Mouse (Mus musculus) cerebellum, adult 2 months (tissue): ENCODE results near the gene Ect2l.

Source experiments
- CTCF ChIP-seq: fragments of 200-500 bp; IDR thresholded peaks from 2 replicates; pipeline ENCODE4 v1.5.1; 2011; ENCODE audit warnings: low read depth, mild to moderate bottlenecking, control low read depth, low read length, moderate library complexity, borderline replicate concordance; ENCODE audit not compliant: insufficient read depth
- POLR2A ChIP-seq: fragments of 200-500 bp; IDR thresholded peaks from 2 replicates; pipeline ENCODE4 v1.6.1; 2011; ENCODE audit warnings: low read length, control low read depth, borderline replicate concordance; ENCODE audit not compliant: insufficient read depth

GRCm38 (mm10) chr10:18141389-18141788, 69.3 kb downstream of the Ect2l start:
- no peak for TF ChIP-seq CTCF
- TF ChIP-seq POLR2A = no peak
